8 mouse cellular contexts compared by ENCODE assay signal in genomic region chr9:16501990-16502672, GRCm38 (mm10). TPM values are rescaled to one million over a fixed set of nuclear protein-coding genes. Genes with fewer than 3 reads are reported as not detected.
DNase-seq lines count a peak whose midpoint lies in the region; ATAC-seq and TF ChIP-seq lines count a peak whose summit lies in the region.

No protein-coding gene starts in this region.

- H3K4me3 ChIP-seq in forebrain, embryonic 13.5 days, result peak overlapping the region; percentile 63
- peak overlapping the region; percentile 79 for H3K4me3 ChIP-seq in hindbrain, embryonic 10.5 days
- no peak overlapping the region for H3K4me3 ChIP-seq in thymus, adult 2 months (ENCODE audit: control insufficient read depth, insufficient read depth, low read length)

- H3K9ac ChIP-seq in forebrain, embryonic 13.5 days, result peak overlapping the region; percentile 79

- peak; percentile 61 for DNase-seq in R1 (ENCODE audit: low read depth, low spot score)
- peak; percentile 85 for DNase-seq in hindbrain, embryonic 10.5 days (ENCODE audit: low spot score)
- DNase-seq in left cerebral cortex, postnatal 10 days (ENCODE audit: extremely low spot score in 1 of 2, low spot score in 2 of 2), result peak; percentile 68 to 84
- DNase-seq in right cerebral cortex, postnatal 4 days, result peak; percentile 83
- DNase-seq in thymus, adult 2 months, result no peak

- no peak for TF ChIP-seq CTCF in thymus, adult 2 months (IDR thresholded peaks at IDR 0.05; ENCODE audit: borderline replicate concordance, control insufficient read depth, extremely low read depth, insufficient read depth, low read length, poor library complexity)

- H3K27me3 ChIP-seq in forebrain, embryonic 13.5 days, result peaks cover 5% of the 10 kb centered on the region
- H3K27me3 ChIP-seq in hindbrain, embryonic 10.5 days (ENCODE audit: insufficient read depth, poor library complexity, severe bottlenecking), result peaks cover 13% of the 10 kb centered on the region
- peaks cover 5% of the 10 kb centered on the region; the same call in 1 of the 2 replicates for H3K27me3 ChIP-seq in thymus, adult 2 months (ENCODE audit: control insufficient read depth, insufficient read depth, low read length)

- H3K4me1 ChIP-seq in forebrain, embryonic 13.5 days, result peaks cover 21% of the 10 kb centered on the region
- H3K4me1 ChIP-seq in hindbrain, embryonic 10.5 days (replicated peaks), result peaks cover 34% of the 10 kb centered on the region
- H3K4me1 ChIP-seq in thymus, adult 2 months (replicated peaks; ENCODE audit: control insufficient read depth, insufficient read depth, low read length), result no peaks in the 10 kb centered on the region

- H3K36me3 ChIP-seq in forebrain, embryonic 13.5 days (ENCODE audit: poor library complexity, severe bottlenecking), result no peaks in the 10 kb centered on the region
- H3K36me3 ChIP-seq in hindbrain, embryonic 10.5 days, result no peaks in the 10 kb centered on the region
- no peaks in the 10 kb centered on the region for H3K36me3 ChIP-seq in thymus, adult 2 months (ENCODE audit: control insufficient read depth, insufficient read depth, low read length)

- ATAC-seq in cerebellum, adult (ENCODE audit: insufficient number of reproducible peaks, low FRiP score, low TSS enrichment), result peak; percentile 68
- ATAC-seq in forebrain, embryonic 13.5 days, result peak; percentile 84
- peak; percentile 42 for ATAC-seq in megakaryocyte progenitor cell, adult 5-6 weeks (replicated peaks; ENCODE audit: poor library complexity)

- peak overlapping the region; percentile 91 for H3K27ac ChIP-seq in forebrain, embryonic 13.5 days
- H3K27ac ChIP-seq in hindbrain, embryonic 10.5 days, result peak overlapping the region; percentile 96
- H3K27ac ChIP-seq in thymus, adult 2 months (ENCODE audit: control insufficient read depth, insufficient read depth, low read length), result no peak overlapping the region

- under 1% methylated on average over 45 of the region's 52 CpGs for whole genome bisulfite sequencing in forebrain, embryonic 13.5 days
- under 1% methylated on average over 52 of the region's 52 CpGs for WGBS in hindbrain, embryonic 10.5 days
- 2% methylated on average over 52 of the region's 52 CpGs for WGBS in thymus, adult 2 months

- intact Hi-C loops in left cerebral cortex, postnatal 10 days (cut with DNase I), result loop anchor here (10.0 kb wide), 2 partner anchors 387 to 1723 kb away; no protein-coding TSS in a partner anchor

- no peaks in the 10 kb centered on the region for H3K9me3 ChIP-seq in forebrain, embryonic 13.5 days (replicated peaks)
- H3K9me3 ChIP-seq in hindbrain, embryonic 10.5 days, result no peaks in the 10 kb centered on the region

- TF ChIP-seq POLR2A in thymus, adult 2 months (IDR thresholded peaks at IDR 0.05; ENCODE audit: control insufficient read depth, extremely low read depth, insufficient read depth, low read length, poor library complexity), result no peak

- H3K4me2 ChIP-seq in forebrain, embryonic 13.5 days, result peak overlapping the region; percentile 77

RNA-seq across cellular contexts. Expression of gene Fat3, which starts 1.0 kb away (rescaled TPM):
- polyA plus RNA-seq in forebrain, embryonic 13.5 days (2015; fragmentation: Nextera tagmentation; extraction: Ambion mirVana), result 10.3 and 13.0 TPM in 2 replicates
- polyA plus RNA-seq in hindbrain, embryonic 10.5 days (2016; fragmentation: Nextera tagmentation; extraction: Ambion mirVana), result 5.9 and 6.5 TPM in 2 replicates
- 10 to 100 TPM; 60.2 to 68.0 TPM for total RNA-seq in left cerebral cortex, postnatal 10 days (2021)
- total RNA-seq in megakaryocyte progenitor cell, adult 5-6 weeks (2015), result not detected in 2 replicates
- total RNA-seq in megakaryocyte progenitor cell, adult 5-6 weeks (2017), result not detected in 2 replicates
- 0.32 and 0.51 TPM in 2 replicates for polyA plus RNA-seq in thymus, adult 2 months (2012; rRNA removed)
